Mouse (Mus musculus) frontal cortex, postnatal 10 days (tissue): Measurements from ENCODE around the gene Rbbp4.
A peak's percentile ranks its signal among the peaks of the same experiment; 100 is the strongest.

ENCODE experiments used
- DNase-seq, 2 experiments: peaks; one replicate each; pipeline ENCODE4 v3.0.0; 2022; ENCODE audit warnings: low spot score in 2 of 2, mixed read lengths in 1 of 2

Gene Rbbp4

DNA sequence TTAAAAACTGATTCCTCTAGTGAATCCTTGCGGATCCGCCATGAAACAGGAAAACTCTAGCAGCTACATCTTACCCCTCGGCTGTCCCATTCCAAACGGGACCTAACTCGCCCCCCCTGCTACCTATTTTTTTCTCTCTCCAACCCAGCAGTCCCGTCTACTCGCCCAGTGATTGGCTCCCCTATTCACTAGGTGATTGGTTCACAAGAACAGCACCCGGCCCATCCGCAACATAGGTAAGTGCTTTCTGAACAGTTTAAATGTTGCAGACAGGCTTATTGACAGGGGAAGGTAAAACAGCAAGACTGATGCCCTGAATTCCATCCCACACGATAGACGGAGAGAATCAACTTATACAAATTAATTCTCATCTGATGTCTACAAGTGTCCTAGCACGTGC is 18.0 kb upstream of the Rbbp4 start:
- no peak for DNase-seq

GRCm38 (mm10) chr4:129351111-129351510 is 15.9 kb upstream of the Rbbp4 start:
- peak in 1 of 2 experiments; percentile 20 for DNase-seq

DNA sequence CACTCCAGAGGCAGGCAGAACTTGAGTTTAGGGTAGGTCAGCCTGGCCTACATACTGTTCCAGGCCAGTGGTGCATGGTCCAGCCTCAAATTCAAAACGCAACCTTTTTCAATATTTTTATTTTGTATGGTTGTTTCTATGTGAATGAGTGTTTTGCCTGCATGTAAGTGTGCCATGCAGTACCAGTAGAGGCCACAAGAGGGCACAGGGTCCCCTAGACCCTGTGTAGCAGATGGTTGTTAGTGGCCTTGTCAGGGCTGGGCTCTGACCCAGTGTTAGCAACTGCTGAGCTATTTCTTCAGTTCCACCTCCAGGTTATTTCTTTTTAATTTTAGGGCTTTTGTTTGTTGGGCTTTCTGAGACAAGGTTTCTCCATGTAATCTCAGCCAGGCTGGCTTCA is 15.5 kb upstream of the Rbbp4 start:
- DNase-seq, result peak in 1 of 2 experiments; percentile 61

GRCm38 (mm10) chr4:129346481-129347154 is 11.4 kb upstream of the Rbbp4 start:
- DNase-seq, result peak in 1 of 2 experiments; percentile 23

DNA sequence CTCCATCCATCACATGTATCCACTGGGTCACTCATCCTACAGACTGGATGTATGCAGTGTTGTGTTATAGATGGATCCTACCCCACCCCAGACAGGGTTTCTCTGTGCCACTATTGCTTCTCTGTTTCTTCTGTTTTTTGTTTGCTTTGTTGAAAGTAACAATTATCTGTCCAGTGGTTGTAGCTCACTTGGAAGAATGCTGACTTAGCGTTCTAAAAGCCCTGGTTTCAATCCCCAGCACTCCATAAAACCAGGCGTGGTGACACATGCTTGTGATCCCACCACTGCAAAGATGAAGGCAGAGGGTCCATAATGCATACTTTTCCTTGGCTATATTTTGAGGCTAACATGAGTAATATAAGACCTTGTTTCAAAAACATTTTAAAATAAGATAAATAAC is 7.5 kb upstream of the Rbbp4 start:
- no peak for DNase-seq

- no peak for DNase-seq
Observed at GRCm38 (mm10) chr4:129341888-129342287, 6.7 kb upstream of the Rbbp4 start.

GRCm38 (mm10) chr4:129339743-129340142 is 4.6 kb upstream of the Rbbp4 start:
- no peak for DNase-seq

DNA sequence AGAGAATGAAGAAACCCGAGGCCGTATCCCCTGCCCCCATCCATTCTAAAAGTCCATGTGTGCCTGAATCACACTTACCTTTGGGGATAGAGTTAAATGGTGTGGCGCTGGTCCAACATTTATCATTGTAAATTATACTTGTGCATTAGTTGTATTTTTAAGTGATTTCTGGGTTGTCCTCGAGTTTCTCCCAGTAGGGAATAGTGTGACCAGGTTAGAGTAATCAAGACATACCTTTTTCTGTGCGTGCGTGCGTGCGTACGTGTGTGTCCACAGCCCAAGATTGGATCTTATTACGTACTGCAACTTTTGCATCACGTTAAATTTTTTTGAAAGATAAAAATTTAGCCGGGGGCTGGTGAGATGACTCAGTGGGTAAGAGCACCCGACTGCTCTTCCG is 1.1 kb upstream of the Rbbp4 start:
- DNase-seq, result no peak

GRCm38 (mm10) chr4:129334677-129335215 is 424 bp downstream of the Rbbp4 start:
- DNase-seq, result no peak

DNA sequence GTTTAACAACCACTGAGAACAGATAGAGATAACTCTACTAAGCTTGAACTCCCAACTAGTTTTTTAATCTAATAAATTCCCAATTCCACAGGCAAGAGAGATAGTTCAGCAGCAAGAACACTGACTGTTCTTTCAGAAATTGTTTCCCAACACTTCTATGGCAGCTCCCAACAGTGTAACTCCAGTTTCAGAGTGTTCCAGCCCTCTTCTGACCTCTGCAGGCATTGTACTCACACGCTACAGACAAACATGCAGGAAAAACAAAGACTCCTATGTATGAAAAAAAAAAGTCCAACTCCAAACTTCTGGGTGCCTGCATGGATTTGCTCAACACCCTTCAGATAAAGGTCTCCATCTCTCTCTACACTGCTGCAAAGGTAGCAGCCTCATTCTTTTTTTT is 2.3 kb downstream of the Rbbp4 start:
- no peak for DNase-seq

DNA sequence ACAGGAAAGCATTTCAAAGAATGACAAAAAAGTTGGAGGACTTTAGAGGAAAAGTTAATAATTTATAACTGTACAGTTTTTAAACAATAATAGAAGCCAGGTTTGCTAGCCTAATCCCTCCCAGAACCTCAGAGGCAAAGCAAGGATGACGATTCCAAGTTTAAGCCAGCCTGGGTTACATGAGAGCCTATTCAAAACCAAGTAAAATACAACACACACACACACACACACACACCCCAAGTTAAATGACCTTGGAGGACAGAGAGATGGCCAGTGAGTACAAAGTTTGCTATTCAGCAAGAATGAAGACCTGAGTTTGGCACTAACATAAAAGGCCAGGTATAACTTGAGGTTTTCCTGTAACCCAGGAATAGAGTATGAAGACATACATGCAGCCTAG is 9.0 kb downstream of the Rbbp4 start:
- no peak for DNase-seq

GRCm38 (mm10) chr4:129324756-129325155 is 10.4 kb downstream of the Rbbp4 start:
- DNase-seq, result no peak

DNA sequence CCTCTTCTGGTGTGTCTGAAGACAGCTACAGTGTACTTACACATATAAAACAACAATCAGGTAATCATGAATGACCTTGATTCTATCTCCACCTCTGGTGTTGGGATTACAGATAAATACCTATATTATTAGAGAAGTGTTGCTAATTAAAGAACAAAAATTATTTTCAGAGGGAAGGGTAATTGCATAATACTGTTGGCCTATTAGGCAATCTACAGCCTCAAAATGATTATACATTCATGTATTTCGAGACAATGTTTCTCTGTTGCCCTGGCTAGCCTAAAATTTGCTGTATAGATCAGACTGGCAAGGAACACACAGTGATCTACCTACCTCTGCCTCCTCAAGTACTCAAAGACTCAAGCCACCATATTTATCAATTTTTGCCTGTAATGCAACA is 11.7 kb downstream of the Rbbp4 start:
- no peak for DNase-seq

- no peak for DNase-seq
Observed at GRCm38 (mm10) chr4:129322042-129322441, 13.1 kb downstream of the Rbbp4 start.

GRCm38 (mm10) chr4:129320876-129321275 is 14.3 kb downstream of the Rbbp4 start:
- DNase-seq, result no peak

DNA sequence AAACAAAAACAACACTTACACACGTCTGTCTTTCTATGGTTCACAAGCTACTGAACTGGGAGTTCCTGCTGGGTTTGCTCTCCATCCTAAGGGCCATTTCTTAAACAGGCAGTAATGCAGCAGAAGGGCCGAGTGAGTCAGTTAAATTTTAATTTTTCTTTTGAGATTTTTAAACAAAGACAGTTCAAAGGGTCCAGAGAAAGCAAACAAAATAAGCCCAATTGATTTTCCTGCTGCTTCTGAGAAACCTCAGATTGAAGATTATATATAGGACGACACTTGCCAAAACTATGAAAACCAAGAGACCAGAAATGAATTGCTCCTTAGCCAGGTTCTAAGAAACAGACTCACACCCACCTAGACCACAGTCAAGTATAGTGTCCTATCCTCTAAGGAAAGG is 21.3 kb downstream of the Rbbp4 start:
- no peak for DNase-seq

DNA sequence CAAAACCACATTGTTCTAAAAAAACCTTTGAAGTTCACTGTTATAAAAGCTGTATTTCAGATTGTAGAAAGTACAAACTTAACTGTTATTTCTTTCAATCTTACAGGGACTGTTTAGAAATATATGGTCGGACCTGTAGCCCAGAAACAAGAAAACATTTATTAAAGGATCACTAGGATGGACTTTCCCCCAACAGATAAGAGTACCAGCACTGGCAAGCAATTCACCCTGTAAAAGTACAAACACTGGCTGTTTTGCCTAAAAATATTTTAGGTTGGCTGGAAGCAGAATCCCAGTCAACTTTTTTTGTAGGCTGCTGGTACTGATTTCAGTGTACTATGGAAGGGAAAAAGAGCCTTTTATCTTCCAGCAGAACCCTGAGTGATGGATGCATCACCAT is 27.2 kb downstream of the Rbbp4 start:
- DNase-seq, result no peak

DNA sequence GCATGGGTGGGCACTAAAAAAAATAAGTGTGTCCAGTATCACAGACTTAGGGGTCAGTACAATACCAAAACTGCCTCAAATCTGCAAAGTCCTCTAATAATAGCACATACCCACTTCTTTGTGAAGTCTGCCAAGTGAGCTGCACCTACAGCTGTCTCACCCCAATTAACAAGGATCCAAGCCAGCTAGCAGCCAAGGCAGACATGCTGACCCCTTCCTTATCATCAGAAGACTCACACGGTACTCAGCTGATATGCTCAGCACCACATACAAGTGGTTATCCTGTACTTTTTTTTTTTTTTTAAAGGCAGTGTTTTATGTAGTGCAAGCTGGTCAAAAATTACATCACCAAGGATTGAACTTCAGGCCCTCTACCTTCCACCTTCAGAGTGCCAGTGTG is 30.9 kb downstream of the Rbbp4 start:
- no peak for DNase-seq

GRCm38 (mm10) chr4:129303816-129304215 is 31.4 kb downstream of the Rbbp4 start:
- no peak for DNase-seq

DNA sequence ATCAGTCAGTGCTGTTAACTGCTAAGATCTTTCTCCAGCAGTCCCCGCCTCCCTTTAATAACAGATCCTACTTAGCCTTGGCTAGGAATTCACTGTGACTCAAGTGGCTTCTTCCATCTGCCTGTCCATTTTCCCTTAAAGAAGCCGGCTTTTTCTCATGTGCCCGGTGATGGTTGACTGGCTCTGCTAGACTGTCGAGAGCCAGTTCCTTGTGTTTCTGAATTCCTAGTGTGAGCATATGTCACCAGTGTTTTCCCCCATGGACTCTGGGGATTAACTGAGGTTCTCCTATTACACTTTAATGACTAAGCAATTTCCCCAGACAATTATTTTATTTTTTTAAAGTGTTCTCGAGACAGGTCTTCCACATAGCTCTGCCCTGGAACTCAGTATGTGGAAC is 31.8 kb downstream of the Rbbp4 start:
- no peak for DNase-seq

- DNase-seq, result no peak
Observed at GRCm38 (mm10) chr4:129299121-129299520, 36.0 kb downstream of the Rbbp4 start.

GRCm38 (mm10) chr4:129297724-129298123 is 37.4 kb downstream of the Rbbp4 start:
- no peak for DNase-seq

DNA sequence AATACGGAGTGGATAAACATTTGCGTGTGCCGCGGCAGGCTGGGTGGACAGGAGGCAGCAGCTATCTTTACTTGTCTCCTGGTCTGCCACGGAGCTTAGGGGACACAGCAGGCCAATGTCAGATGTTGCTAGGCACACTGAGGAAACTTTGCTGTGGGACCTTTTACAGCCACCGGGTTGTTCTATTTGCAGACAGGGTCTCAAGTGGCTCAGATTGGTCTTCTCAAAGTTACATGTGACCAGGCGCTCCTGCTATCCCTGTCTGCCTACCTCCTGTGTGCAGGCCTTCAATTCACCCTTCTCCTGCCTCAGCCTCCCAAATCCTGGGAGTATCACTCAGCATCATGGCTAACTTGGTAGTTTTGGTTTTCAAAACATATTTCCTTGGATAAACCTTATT is 39.1 kb downstream of the Rbbp4 start:
- no peak for DNase-seq

GRCm38 (mm10) chr4:129295188-129295587 is 40.0 kb downstream of the Rbbp4 start:
- no peak for DNase-seq
